18 mouse cellular contexts compared by ENCODE assay signal in the genomic region with DNA sequence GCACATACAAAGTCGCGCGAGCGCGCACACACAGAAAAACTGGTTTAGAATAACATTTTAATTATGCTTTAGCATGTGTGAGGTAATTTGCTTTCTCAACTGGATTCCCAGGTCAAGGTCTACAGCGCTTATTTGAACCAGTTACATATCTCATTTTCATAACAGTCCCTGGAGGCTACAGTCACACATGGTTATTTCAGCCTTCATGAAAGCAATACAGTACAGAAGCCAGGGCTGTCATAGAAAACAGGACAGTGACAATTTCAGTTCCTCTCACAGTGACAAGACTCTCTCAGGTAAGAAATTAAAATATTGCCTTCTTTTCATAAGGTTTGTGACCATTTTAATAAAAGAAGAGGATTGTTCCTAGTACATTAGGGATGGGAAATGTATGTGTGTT.
DNase-seq lines count a peak whose midpoint lies in the region; TF ChIP-seq lines count a peak whose summit lies in the region.
"Had no signal": no experiment of that assay in that cellular context is flagged by ENCODE, and none has a peak within 500 bp of the region (broad histone marks: within the 10 kb centered on the region; RNA-seq: fewer than 3 reads in every experiment).

No protein-coding gene starts in this region.

- no peaks in the 10 kb centered on the region for H3K36me3 ChIP-seq in CH12.LX (replicated peaks in 1 of 2; ENCODE audit: control insufficient read depth in 1 of 2, insufficient read depth in 1 of 2, low read length in 1 of 2)
- H3K36me3 ChIP-seq in splenic B cell, adult 2 months (ENCODE audit: control insufficient read depth, insufficient read depth, low read length, poor library complexity, severe bottlenecking): no peaks in the 10 kb centered on the region
- H3K36me3 ChIP-seq: G1E had no signal

- dilution Hi-C loops in CH12.LX (cut with MboI; ENCODE audit: extremely low pct_ligation_motif_present, extremely low pct_unique_long_range_greater_than_20kb, low sequenced_read_pairs): no loop called here

- H3K4me3 ChIP-seq in CH12.LX (replicated peaks in 1 of 3; ENCODE audit: low read depth in 2 of 3, low read length in 2 of 3, poor library complexity in 1 of 3): no peak overlapping the region

- in situ Hi-C loops in CH12.LX (cut with MboI; ENCODE audit: low pct_ligation_motif_present, low pct_unique_long_range_greater_than_20kb, low sequenced_read_pairs): no loop called here

- H3K9ac ChIP-seq in CH12.LX (ENCODE audit: insufficient read depth, low read depth): no peak overlapping the region

- no peak for TF ChIP-seq CTCF in CH12.LX (conservative IDR thresholded peaks at IDR 0.05 in 1 of 2, IDR thresholded peaks at IDR 0.05 in 1 of 2; ENCODE audit: low read depth in 2 of 2, low read length in 2 of 2)

- DNase-seq in A20 (ENCODE audit: low read depth, low spot score): peak; percentile 36
- peak; percentile 65 for DNase-seq in CH12.LX (ENCODE audit: extremely low read depth)
- DNase-seq in splenic B cell, adult 2 months (ENCODE audit: low read depth, low spot score): peak; percentile 45
- no peak for DNase-seq in layer of hippocampus, adult 8-10 months (ENCODE audit: low spot score in 2 of 2)
- DNase-seq in yolk sac, embryonic 10.5 days (ENCODE audit: low spot score): no peak
- no peak for DNase-seq in thymus, postnatal 36 days
- DNase-seq: adrenal gland, adult 2 months; adrenal gland, adult 8-10 months; adrenal gland, postnatal 10 days; adrenal gland, postnatal 14 days; adrenal gland, postnatal 25 days; adrenal gland, postnatal 36 days; cerebellum, adult 11 months; cerebellum, adult 11-12 months; cerebellum, adult 18-20 months; cerebellum, adult 2 months; cerebellum, adult 8-10 months had no signal

- no peaks in the 10 kb centered on the region for H3K79me2 ChIP-seq in CH12.LX (replicated peaks; ENCODE audit: control insufficient read depth, extremely low read depth, insufficient read depth, poor library complexity, severe bottlenecking)

- H3K9me3 ChIP-seq in CH12.LX (replicated peaks; ENCODE audit: low read length): no peaks in the 10 kb centered on the region
- H3K9me3 ChIP-seq: G1E had no signal

- no peaks in the 10 kb centered on the region for H3K27me3 ChIP-seq in CH12.LX (replicated peaks)
- H3K27me3 ChIP-seq in splenic B cell, adult 2 months (ENCODE audit: control insufficient read depth, insufficient read depth, low read length, poor library complexity, severe bottlenecking): no peaks in the 10 kb centered on the region

- peak; percentile 53; the same call in 1 of the 2 replicates for TF ChIP-seq EP300 in CH12.LX (IDR thresholded peaks at IDR 0.05; ENCODE audit: low read length)

- peak overlapping the region; percentile 51; the same call in 1 of the 2 replicates for H3K4me2 ChIP-seq in CH12.LX (ENCODE audit: insufficient read depth, low read depth, poor library complexity, severe bottlenecking)

- peaks cover 0 to 13% of the 10 kb centered on the region in 2 experiments; a peak in 2 of 4 replicates for H3K4me1 ChIP-seq in CH12.LX (ENCODE audit: control insufficient read depth in 1 of 2, insufficient read depth in 2 of 2)

- no peak for TF ChIP-seq POLR2A in CH12.LX (IDR thresholded peaks at IDR 0.05; ENCODE audit: low read depth, low read length)

- no peak for TF ChIP-seq RAD21 in CH12.LX (IDR thresholded peaks at IDR 0.05; ENCODE audit: low read depth, low read length)

- no peak overlapping the region for H3K27ac ChIP-seq in CH12.LX (ENCODE audit: insufficient read depth, low read depth)

TF ChIP-seq in CH12.LX, 34 proteins besides CTCF, POLR2A, EP300 and RAD21:
- no peak for TF ChIP-seq CHD2 (IDR thresholded peaks at IDR 0.05; ENCODE audit: low read length)
- no peak for TF ChIP-seq MXI1 (IDR thresholded peaks at IDR 0.05; ENCODE audit: low read depth, low read length)
- TF ChIP-seq MAZ (IDR thresholded peaks at IDR 0.05; ENCODE audit: low read depth, low read length): no peak
- peak; percentile 38; the same call in 1 of the 2 replicates for TF ChIP-seq BHLHE40 (IDR thresholded peaks at IDR 0.05; ENCODE audit: low read depth, low read length)
- TF ChIP-seq ZNF384 (IDR thresholded peaks at IDR 0.05; ENCODE audit: low read depth, low read length): no peak
- no peak for TF ChIP-seq ZC3H11A (IDR thresholded peaks at IDR 0.05; ENCODE audit: low read depth, low read length)
- 0 out of 2 replicates have a peak, but pooled peaks have one; percentile 8 for TF ChIP-seq JUND (conservative IDR thresholded peaks at IDR 0.05; ENCODE audit: low read depth, low read length)
- TF ChIP-seq GABPA (IDR thresholded peaks at IDR 0.05; ENCODE audit: insufficient replicate concordance, low read depth, low read length): no peak
- TF ChIP-seq ETS1 (conservative IDR thresholded peaks at IDR 0.05; ENCODE audit: low read depth, low read length): peak; percentile 21; the same call in 1 of the 2 replicates
- 0 out of 2 replicates have a peak, but pooled peaks have one; percentile 9 for TF ChIP-seq JUN (IDR thresholded peaks at IDR 0.05; ENCODE audit: insufficient read depth, low read depth, low read length)
- TF ChIP-seq HCFC1 (IDR thresholded peaks at IDR 0.05; ENCODE audit: low read depth, low read length): no peak
- no peak for TF ChIP-seq ZKSCAN1 (IDR thresholded peaks at IDR 0.05; ENCODE audit: borderline replicate concordance, low read depth, low read length)
- TF ChIP-seq E2F4 (IDR thresholded peaks at IDR 0.05; ENCODE audit: insufficient replicate concordance, low read depth, low read length): no peak
- TF ChIP-seq IRF4 (IDR thresholded peaks at IDR 0.05; ENCODE audit: low read depth, low read length): peak; percentile 73; the same call in 1 of the 2 replicates
- TF ChIP-seq MEF2A (IDR thresholded peaks at IDR 0.05; ENCODE audit: borderline replicate concordance, low read depth, low read length): 0 out of 2 replicates have a peak, but pooled peaks have one; percentile 19
- no peak for TF ChIP-seq UBTF (IDR thresholded peaks at IDR 0.05; ENCODE audit: low read depth, low read length)
- TF ChIP-seq NELFE (IDR thresholded peaks at IDR 0.05; ENCODE audit: low read depth, low read length): no peak
- no peak for TF ChIP-seq TCF12 (IDR thresholded peaks at IDR 0.05; ENCODE audit: low read depth, low read length)
- no peak for TF ChIP-seq ZMIZ1 (IDR thresholded peaks at IDR 0.05; ENCODE audit: low read depth, low read length)
- no peak for TF ChIP-seq SIN3A (IDR thresholded peaks at IDR 0.05; ENCODE audit: low read length)
- 0 out of 2 replicates have a peak, but pooled peaks have one; percentile 37 for TF ChIP-seq MAX (IDR thresholded peaks at IDR 0.05; ENCODE audit: low read length)
- TF ChIP-seq RCOR1 (conservative IDR thresholded peaks at IDR 0.05; ENCODE audit: low read depth, low read length): no peak
- 0 out of 2 replicates have a peak, but pooled peaks have one; percentile 37 for TF ChIP-seq MYC (IDR thresholded peaks at IDR 0.05; ENCODE audit: low read depth, low read length)

Comparison
In these comparisons a context has a peak if more than half of its experiments do, and no peak if none do; other contexts are left out.
1. DNase-seq: peak in A20 (single experiment), CH12.LX (single experiment) and splenic B cell, adult 2 months (single experiment); none in layer of hippocampus, adult 8-10 months (0 of 2), yolk sac, embryonic 10.5 days (single experiment) and thymus, postnatal 36 days (0 of 2).